Mouse (Mus musculus) embryonic facial prominence, embryonic 11.5 days (tissue): ENCODE measurements around the gene Olfr771. TPM values are rescaled to one million over a fixed set of nuclear protein-coding genes. Genes with fewer than 3 reads are reported as not detected.
"Not testable (repeated sequence)": the region's sequence is repeated elsewhere in the genome, so short reads cannot be mapped to it uniquely, and the experiment has no call there.

Experiments used
- ATAC-seq: fragments of 200-750 bp; cut with Nextera tagmentation; replicated peaks from 2 replicates; pipeline ENCODE4 v1.8.0; 2017; ENCODE audit warnings: low read depth; ENCODE audit not compliant: insufficient number of reproducible peaks, low FRiP score, low TSS enrichment
- DNase-seq: peaks from one replicate; pipeline ENCODE4 v3.0.0-alpha.2; 2015; ENCODE audit warnings: low spot score
- H3K27ac ChIP-seq: fragments of 300-500 bp; sonication (generic); replicated peaks from 2 replicates; pipeline ENCODE4 v1.5.1; 2014; ENCODE audit warnings: mild to moderate bottlenecking, low read depth, low read length, control low read depth
- H3K27me3 ChIP-seq: fragments of 300-500 bp; sonication (generic); 2 replicates; pipeline ENCODE4 v1.6.1; 2014; ENCODE audit warnings: mild to moderate bottlenecking, low read length, moderate library complexity, mixed read lengths; ENCODE audit not compliant: control insufficient read depth, insufficient read depth
- H3K36me3 ChIP-seq: fragments of 300-500 bp; sonication (generic); replicated peaks from 2 replicates; pipeline ENCODE4 v1.6.1; 2014; ENCODE audit warnings: low read depth, mild to moderate bottlenecking, low read length, moderate library complexity, mixed read lengths; ENCODE audit not compliant: control insufficient read depth, insufficient read depth
- H3K4me1 ChIP-seq: fragments of 300-500 bp; sonication (generic); 2 replicates; pipeline ENCODE4 v1.6.1; 2014; ENCODE audit warnings: low read length, mixed read lengths; ENCODE audit not compliant: control insufficient read depth, insufficient read depth
- H3K4me2 ChIP-seq: fragments of 300-500 bp; sonication (generic); 2 replicates; pipeline ENCODE4 v1.6.1; 2014; ENCODE audit warnings: low read depth, mild to moderate bottlenecking, control low read depth, low read length, moderate library complexity
- H3K4me3 ChIP-seq: fragments of 300-500 bp; sonication (generic); 2 replicates; pipeline ENCODE4 v1.5.1; 2014; ENCODE audit warnings: low read depth, low read length, control low read depth
- H3K9ac ChIP-seq: fragments of 300-500 bp; sonication (generic); replicated peaks from 2 replicates; pipeline ENCODE4 v1.6.1; 2014; ENCODE audit warnings: mild to moderate bottlenecking, control low read depth, low read length
- H3K9me3 ChIP-seq: fragments of 300-500 bp; sonication (generic); replicated peaks from 2 replicates; pipeline ENCODE4 v1.6.1; 2016; ENCODE audit warnings: mild to moderate bottlenecking, low read length, inconsistent platforms, mixed read lengths; ENCODE audit not compliant: control insufficient read depth
- WGBS: fragments of 180-500 bp; shearing (Covaris S2); extraction: QIAGEN DNeasy Blood & Tissue Kit; methylation state at CpG from one replicate; pipeline ENCODE4 v1.1.7; 2014; 5-methylcytosine and 5-hydroxymethylcytosine counted together
- polyA plus RNA-seq: library from polyadenylated mRNA; unstranded; fragments of >200 nt; fragmentation: Nextera tagmentation; extraction: Ambion mirVana; gene quantifications from 2 replicates; pipeline ENCODE4 v1.2.1, GENCODE M21; 2014

Olfr771 gene
- not detected in 2 replicates for polyA plus RNA-seq

- 88% methylated on average over 1 of the region's 1 CpGs for WGBS
- DNase-seq (no peak), ATAC-seq (no peak)
- Histone ChIP-seq H3K4me3 (no peak within 1 kb of the TSS), H3K27ac (no peak within 1 kb of the TSS), H3K9ac (no peak within 1 kb of the TSS), H3K4me2 (no peak within 1 kb of the TSS), H3K9me3 (no peaks in the 10 kb centered on the region), H3K4me1 (no peaks in the 10 kb centered on the region), H3K27me3 (no peaks in the 10 kb centered on the region), H3K36me3 (no peaks in the 10 kb centered on the region)
Observed at GRCm38 (mm10) chr10:129164651-129165050, at the start of gene Olfr771. Gene Olfr771, minus strand, starts transcription at chr10:129164751.

- not testable (repeated sequence) for H3K27ac ChIP-seq
Observed at GRCm38 (mm10) chr10:129187319-129187718, 22.8 kb upstream of the Olfr771 start, which contains the start of gene Olfr773. Gene Olfr773, minus strand, starts transcription at chr10:129187419.

GRCm38 (mm10) chr10:129177821-129178220 lies 13.3 kb upstream of the Olfr771 start, which contains the start of gene Olfr772:
Gene Olfr772, minus strand, starts transcription at chr10:129177921.
- H3K4me3 ChIP-seq, H3K9ac ChIP-seq, DNase-seq, H3K4me2 ChIP-seq, H3K9me3 ChIP-seq, H3K4me1 ChIP-seq, H3K27ac ChIP-seq, H3K27me3 ChIP-seq, H3K36me3 ChIP-seq, ATAC-seq: not testable (repeated sequence)
- 90% methylated on average over 3 of the region's 4 CpGs for WGBS

More at GRCm38 (mm10) chr10:129187319-129187718, 22.8 kb upstream of the Olfr771 start, which contains the start of gene Olfr773:
- not testable (repeated sequence) for H3K9ac ChIP-seq, H3K36me3 ChIP-seq, H3K4me3 ChIP-seq, H3K27me3 ChIP-seq, DNase-seq, H3K4me2 ChIP-seq, ATAC-seq, H3K9me3 ChIP-seq, H3K4me1 ChIP-seq

DNA sequence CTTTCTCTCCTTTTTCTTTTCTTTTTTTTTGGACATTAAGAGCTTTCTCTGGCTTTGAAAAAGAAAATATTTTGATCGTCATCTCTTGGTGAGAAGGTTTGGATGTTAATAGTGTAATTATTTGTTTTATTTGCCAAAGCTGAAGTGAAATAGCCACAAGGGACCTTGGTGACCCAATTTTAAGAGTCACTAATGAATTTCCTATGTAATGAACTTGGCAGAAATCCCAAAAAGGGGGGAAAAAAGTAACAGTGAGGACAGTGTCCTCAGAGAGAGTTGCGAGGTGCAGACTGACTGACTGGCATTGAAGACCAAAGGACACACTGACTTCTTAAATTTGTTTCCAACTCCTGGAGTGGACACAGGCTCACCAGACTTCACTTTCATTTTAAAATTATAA lies 25.7 kb downstream of the Olfr771 start, which contains the start of gene Olfr770:
Gene Olfr770, minus strand, starts transcription at position 101 of the 400 bp plus-strand sequence.
- Histone ChIP-seq H3K4me3 (no peak within 1 kb of the TSS), H3K9ac (no peak within 1 kb of the TSS), H3K4me1 (no peaks in the 10 kb centered on the region), H3K4me2 (no peak within 1 kb of the TSS), H3K27me3 (no peaks in the 10 kb centered on the region), H3K36me3 (no peaks in the 10 kb centered on the region), H3K27ac (no peak within 1 kb of the TSS), H3K9me3 (no peaks in the 10 kb centered on the region)
- ATAC-seq: no peak
- 88% methylated on average over 2 of the region's 2 CpGs for WGBS
- no peak for DNase-seq

GRCm38 (mm10) chr10:129117761-129118160 lies 46.8 kb downstream of the Olfr771 start, which contains the start of gene Olfr769:
Gene Olfr769, minus strand, starts transcription at chr10:129117861.
- no peak within 1 kb of the TSS for H3K4me2 ChIP-seq
- no peak within 1 kb of the TSS for H3K4me3 ChIP-seq
- ATAC-seq (no peak), DNase-seq (no peak)
- no peak within 1 kb of the TSS for H3K9ac ChIP-seq
- no peaks in the 10 kb centered on the region for H3K9me3 ChIP-seq
- H3K4me1 ChIP-seq: no peaks in the 10 kb centered on the region
- H3K27me3 ChIP-seq: no peaks in the 10 kb centered on the region
- 88% methylated on average over 2 of the region's 2 CpGs for WGBS
- H3K27ac ChIP-seq: no peak within 1 kb of the TSS
- no peaks in the 10 kb centered on the region for H3K36me3 ChIP-seq

GRCm38 (mm10) chr10:129115146-129115545 lies 49.4 kb downstream of the Olfr771 start:
- H3K36me3 ChIP-seq: no peaks in the 10 kb centered on the region
- DNase-seq (no peak), ATAC-seq (no peak)
- H3K27me3 ChIP-seq: no peaks in the 10 kb centered on the region
- no peak overlapping the region for H3K9ac ChIP-seq
- no peaks in the 10 kb centered on the region for H3K9me3 ChIP-seq
- no peak overlapping the region for H3K4me3 ChIP-seq
- H3K27ac ChIP-seq: no peak overlapping the region
- 92% methylated on average over 3 of the region's 3 CpGs for WGBS
- H3K4me2 ChIP-seq: no peak overlapping the region
- no peaks in the 10 kb centered on the region for H3K4me1 ChIP-seq

Other genes starting within 250 kb of the Olfr771 start
- 9.2 and 11.4 TPM in 2 replicates for gene Rdh5, start 241.9 kb downstream of the Olfr771 start, polyA plus RNA-seq
- gene Bloc1s1, start 240.7 kb downstream of the Olfr771 start, polyA plus RNA-seq: 196 and 213 TPM in 2 replicates
- gene Itga7, start 230.9 kb downstream of the Olfr771 start, polyA plus RNA-seq: 2.3 and 2.7 TPM in 2 replicates
- not detected in 2 replicates for gene Mettl7b, start 203.8 kb downstream of the Olfr771 start, polyA plus RNA-seq
- not detected in 2 replicates for gene Olfr9, start 175.3 kb downstream of the Olfr771 start, polyA plus RNA-seq
- gene Olfr763, start 154.0 kb downstream of the Olfr771 start, polyA plus RNA-seq: not detected in 2 replicates
- not detected in 2 replicates for gene Olfr764-ps1, start 124.9 kb downstream of the Olfr771 start, polyA plus RNA-seq
- gene Olfr765, start 114.8 kb downstream of the Olfr771 start, polyA plus RNA-seq: not detected in 2 replicates
- gene Olfr766-ps1, start 95.8 kb downstream of the Olfr771 start, polyA plus RNA-seq: not detected in 2 replicates
- not detected in 2 replicates for gene Olfr767, start 81.8 kb downstream of the Olfr771 start, polyA plus RNA-seq
- gene Olfr768, start 65.4 kb downstream of the Olfr771 start, polyA plus RNA-seq: not detected in 2 replicates
- gene Olfr769, start 46.9 kb downstream of the Olfr771 start, polyA plus RNA-seq: not detected in 2 replicates
- not detected in 2 replicates for gene Olfr770, start 25.8 kb downstream of the Olfr771 start, polyA plus RNA-seq
- not detected in 2 replicates for gene Olfr772, start 13.2 kb upstream of the Olfr771 start, polyA plus RNA-seq
- gene Olfr773, start 22.7 kb upstream of the Olfr771 start, polyA plus RNA-seq: not detected in 2 replicates
- gene Olfr774, start 71.5 kb upstream of the Olfr771 start, polyA plus RNA-seq: not detected in 2 replicates
- not detected in 2 replicates for gene Olfr775, start 83.7 kb upstream of the Olfr771 start, polyA plus RNA-seq
- gene Olfr776, start 94.4 kb upstream of the Olfr771 start, polyA plus RNA-seq: not detected in 2 replicates
- not detected in 2 replicates for gene Olfr777, start 106.7 kb upstream of the Olfr771 start, polyA plus RNA-seq
- not detected in 2 replicates for gene Olfr780, start 153.4 kb upstream of the Olfr771 start, polyA plus RNA-seq
- gene Olfr781, start 164.1 kb upstream of the Olfr771 start, polyA plus RNA-seq: not detected in 2 replicates
- gene Olfr782, start 184.1 kb upstream of the Olfr771 start, polyA plus RNA-seq: not detected in 2 replicates
- not detected in 2 replicates for gene Olfr784, start 219.3 kb upstream of the Olfr771 start, polyA plus RNA-seq
- not detected in 2 replicates for gene Olfr785, start 240.7 kb upstream of the Olfr771 start, polyA plus RNA-seq